Mouse (Mus musculus) mouse embryonic stem cell (cell line): ENCODE data around the gene Amotl2.
"Not testable (repeated sequence)": the region's sequence is repeated elsewhere in the genome, so short reads cannot be mapped to it uniquely, and the experiment has no call there.

ENCODE experiments used
- in situ Hi-C, 2 experiments: fragments of 300-500 bp; cut with MboI; formaldehyde crosslinking; loops; 1 replicate in 1 of 2; 3 replicates in 1 of 2; pipeline ENCODE4 v1.14.3; 2019 to 2020; ENCODE audit warnings: low sequenced_read_pairs in 2 of 2, low pct_unique_long_range_greater_than_20kb in 1 of 2, mixed read lengths in 1 of 2; ENCODE audit not compliant: unreplicated experiment in 1 of 2

The Amotl2 gene

DNA sequence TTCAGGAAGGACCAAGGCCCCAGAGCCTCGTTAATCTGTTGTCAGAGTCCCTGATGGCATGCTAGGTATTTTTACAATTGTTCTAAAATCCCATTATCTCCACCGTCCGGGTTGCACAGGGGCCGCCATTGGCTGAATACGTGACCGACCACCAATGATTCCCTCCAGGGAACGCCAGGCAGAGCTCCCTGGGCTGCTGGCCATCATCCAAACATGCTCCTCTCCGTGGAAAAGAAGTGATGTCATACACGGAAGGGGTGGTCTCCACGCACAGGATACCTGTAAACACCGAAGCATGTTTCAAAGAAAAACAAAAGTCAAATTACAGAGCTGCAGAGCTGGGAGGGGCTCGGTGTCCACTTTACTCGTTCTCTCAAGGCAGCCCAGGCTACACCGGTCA, 39.9 kb downstream of the Amotl2 start:
- in situ Hi-C loops = no loop called here

DNA sequence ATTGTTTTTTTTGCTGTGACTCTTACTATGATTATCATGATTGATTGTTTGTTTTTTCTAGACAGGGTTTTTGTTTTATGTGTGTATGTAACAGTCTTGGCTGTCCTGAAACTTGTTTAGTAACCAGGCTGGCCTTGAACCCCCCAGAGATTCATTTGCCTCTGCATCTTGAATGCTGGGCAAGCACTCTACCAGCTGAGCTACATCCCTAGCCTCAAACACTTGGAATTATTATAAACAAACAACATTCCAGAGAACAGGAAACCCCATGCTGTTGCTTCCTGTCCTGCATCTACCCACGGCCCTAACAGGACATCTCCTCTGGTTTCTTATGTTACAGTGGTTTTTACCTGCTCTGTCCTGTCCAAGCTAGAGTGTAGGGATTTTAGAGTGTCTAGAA, 42.4 kb downstream of the Amotl2 start:
- in situ Hi-C loops = no loop called here

DNA sequence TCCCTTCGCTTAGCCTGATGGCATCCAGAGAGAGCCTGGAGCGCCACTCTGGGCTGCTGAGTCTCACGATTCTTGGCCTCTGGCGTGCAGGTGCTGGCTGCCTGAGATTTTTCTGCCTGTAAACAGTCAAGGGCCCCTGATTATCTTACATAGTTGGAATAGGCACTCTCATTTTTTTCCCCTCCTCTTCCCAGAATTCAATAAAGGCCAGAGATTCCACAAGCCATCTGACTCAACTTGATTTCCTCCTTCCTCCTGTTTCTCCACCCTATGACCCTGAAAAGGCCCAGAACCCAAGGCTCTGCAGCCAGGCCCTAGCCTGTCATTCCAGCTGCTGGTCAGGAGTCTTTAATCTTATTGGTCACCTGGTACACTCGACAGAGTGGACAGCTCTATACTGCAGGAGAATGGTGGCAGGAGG, 43.1 kb downstream of the Amotl2 start:
- in situ Hi-C loops = no loop called here

DNA sequence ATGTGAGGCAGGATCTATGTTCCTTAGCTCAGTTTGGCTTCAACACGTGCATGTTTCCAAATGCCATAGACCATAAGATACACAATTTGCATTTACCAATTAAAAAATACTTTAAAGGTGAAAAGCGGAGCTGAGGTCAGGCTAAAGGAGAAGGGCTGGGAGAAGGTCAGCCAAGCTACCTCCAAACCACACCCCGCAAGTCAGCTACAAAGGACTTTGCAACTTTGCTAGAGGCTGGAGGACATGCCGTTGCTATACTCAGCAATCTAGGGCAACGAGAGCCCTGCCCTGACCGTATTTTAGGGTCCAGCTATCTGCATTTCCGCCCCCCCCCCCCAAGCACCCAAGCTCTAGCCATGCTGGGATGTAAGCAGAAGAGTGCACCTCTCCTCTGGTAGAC, 45.1 kb downstream of the Amotl2 start:
- in situ Hi-C loops = no loop called here

DNA sequence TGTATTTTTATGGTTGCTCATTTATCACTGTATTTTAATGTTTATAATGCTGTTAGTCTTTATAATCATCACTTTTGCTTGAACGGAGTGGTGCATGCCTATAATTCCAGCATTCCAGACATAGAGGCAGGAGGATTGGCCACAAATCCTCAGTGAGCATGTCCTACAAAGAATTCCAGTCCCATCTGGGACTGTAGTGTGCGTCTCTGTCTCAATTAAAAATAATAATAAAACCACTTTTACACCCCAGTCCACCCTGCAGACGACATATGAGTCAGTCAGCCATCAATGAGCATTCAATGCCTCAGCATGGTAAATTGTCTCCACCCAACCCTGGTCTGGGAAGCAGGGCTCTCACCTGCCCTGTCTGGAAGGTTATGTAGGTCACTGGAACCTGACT, 46.4 kb downstream of the Amotl2 start:
- in situ Hi-C loops = no loop called here

DNA sequence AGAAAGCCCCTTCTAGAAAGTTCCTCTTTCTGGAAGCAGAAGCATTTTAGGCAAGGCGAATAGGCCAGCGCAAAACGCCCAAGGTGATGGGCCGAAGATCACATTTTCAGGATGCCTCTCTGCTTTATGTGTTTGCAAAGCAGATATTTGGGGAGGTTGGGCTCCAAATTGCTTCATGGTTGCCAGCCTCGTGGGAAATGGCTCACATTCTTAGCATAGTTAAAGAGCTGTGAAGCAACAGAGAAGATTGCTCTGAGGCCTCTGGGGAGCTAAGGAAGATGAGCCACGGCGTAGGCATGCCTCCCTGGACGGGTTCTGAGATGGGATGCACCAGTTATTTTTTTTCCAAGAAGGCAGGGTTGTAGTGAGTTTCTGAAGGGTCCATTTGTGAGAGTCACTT, 47.0 kb downstream of the Amotl2 start:
- in situ Hi-C loops = no loop called here

DNA sequence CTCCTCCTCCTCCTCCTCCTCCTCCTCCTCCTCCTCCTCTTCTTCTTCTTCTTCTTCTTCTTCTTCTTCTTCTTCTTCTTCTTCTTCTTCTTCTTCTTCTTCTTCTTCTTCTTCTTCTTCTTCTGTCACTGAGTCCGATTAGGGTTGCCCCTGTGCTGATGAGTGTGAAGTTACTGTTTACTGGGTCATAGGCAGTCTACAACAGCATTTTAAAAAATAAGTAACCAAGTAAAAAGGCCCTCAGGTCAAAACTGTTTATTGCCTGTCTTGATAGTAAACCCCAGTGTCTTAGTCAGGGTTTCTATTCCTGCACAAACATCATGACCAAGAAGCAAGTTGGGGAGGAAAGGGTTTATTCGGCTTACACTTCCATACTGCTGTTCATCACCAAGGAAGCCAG, 48.1 kb downstream of the Amotl2 start:
- in situ Hi-C loops = not testable (repeated sequence)

DNA sequence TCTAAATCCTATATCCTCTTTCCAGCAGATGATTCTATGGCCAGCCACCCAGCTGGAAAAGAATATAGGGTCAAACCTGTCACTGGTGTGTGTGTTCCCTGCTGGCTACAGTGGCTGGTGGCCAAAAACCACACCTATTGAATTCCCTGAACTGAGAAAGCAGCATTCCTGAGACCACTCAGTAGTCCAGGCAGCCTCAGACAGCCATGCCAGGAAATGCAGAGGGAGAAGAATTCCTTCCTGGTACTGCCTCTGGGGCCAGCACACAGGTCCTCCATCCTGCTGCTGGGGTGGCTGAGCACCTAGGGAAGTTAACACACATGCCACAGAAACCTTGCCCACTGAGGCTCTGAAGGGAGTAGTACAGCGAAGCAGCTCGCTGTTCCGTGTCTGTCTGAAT, 50.3 kb downstream of the Amotl2 start:
- in situ Hi-C loops = no loop called here

DNA sequence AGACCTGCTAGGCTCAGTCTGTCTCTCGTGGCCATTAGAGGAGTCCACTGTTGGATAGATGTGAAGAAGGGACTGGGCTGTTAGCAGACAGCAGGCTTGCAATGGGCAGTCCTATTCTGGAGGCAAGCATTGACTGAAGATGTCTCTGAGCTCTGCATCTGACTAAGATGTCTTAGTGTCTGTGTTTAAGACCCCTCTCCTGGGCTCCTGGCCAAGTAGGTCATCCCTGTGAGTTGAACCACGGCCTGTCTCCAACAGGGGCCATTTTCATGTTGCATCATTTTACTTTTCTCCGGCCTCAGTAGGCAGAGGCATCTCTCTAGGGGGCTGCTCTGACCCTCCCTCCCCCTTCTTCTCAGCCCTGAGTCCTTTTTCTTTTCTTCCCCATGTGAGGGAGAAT, 52.8 kb downstream of the Amotl2 start:
- in situ Hi-C loops = no loop called here

DNA sequence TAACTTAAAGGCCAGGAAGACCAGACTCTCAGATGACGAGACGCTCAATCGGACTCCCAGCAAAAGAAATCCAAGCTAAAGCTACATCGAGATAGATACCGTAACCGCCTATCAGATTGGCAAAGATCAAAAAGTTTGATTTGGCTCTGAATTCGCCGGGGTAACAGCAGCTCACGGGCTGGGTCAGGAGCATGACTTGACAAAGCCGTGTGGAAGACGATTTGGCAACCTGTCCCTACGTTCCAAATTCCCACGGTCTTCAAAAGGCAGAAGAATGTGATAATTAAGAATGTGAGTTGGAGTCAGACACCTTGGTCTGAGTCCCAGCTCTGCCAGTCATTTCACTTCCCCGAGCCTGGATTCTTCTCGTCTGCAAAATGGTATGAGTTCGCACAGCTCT, 53.7 kb downstream of the Amotl2 start:
- in situ Hi-C loops = loop anchor here in 1 of 2 experiments (10.0 kb wide), 1 partner anchor 55 kb away; the partner anchor contains the start of gene Amotl2

DNA sequence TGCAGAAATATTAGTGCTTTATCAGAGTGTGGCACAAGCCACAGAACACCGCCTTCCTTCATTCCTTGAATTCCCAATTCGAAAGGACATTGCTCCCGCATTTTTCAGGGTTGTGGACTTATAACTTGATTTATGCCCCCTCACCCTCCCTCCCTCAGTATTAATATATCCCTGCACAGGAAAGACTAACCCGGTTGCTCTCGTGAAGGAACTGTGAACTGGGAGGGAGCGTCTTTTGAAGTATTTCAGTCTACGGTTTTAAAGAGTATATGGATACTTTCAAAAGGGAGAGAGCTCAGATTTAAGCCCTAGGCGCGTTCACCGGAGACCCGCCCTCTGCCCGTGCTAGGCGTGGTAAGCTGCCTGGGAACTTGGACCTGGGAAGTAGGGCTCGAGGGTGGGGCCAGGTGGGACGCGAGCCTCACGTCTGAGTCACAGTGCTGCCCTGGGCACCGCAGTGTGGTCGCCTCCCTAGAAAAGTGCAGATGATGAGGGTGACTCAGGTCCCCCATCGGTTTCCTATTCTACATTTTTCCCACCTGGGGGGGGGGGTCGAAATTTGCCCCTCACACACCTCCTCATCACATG, 54.9 kb downstream of the Amotl2 start:
- in situ Hi-C loops = loop anchor here in 1 of 2 experiments (10.0 kb wide), 1 partner anchor 57 kb away; the partner anchor contains the start of gene Amotl2

DNA sequence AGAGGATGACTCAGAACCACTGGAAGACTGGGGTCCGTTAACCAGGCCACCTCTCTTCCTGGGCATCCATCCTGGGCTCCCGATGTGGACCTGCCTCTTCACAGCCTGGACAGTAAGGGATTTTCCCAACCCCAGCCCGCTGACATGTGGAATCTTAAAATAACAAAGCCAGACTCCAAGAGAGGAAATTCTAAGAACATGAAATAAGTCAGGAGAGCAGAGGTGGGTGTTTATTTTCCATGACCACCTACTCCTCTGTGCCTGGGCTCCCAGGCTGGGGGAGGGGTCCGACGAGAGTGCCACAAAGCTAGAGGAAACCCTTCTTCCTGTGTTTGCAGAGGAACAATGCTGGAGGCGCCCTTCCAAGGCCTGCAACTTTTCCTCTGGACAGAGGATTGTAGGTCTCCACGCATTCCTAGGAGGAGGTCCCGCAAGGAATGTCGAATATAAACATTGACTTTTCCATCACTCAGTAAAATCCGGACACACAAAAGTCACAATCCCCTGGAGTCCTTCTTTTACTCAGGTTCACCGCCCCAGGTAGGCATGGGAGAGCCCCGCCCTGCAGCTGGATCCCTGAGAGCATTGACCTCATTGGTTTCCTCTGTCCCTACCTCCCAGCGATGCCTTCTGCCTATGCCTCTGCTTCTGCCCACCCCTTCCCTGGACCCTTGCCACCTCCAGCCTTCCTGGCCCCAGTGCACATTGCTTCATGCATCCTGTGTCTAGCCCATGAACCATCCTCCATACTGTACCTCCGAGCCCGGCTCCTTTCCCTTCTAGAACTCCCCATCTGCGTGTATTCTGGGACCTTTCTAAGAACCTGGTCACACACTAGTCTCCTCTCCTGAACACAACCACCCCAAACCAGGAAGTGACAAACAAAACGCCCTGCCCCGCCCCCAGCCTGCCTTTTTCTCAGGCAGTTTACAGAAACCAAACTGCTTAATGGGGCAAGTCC, 61.4 kb downstream of the Amotl2 start:
- in situ Hi-C loops = loop anchor here (5.0 to 10.0 kb wide), 3 partner anchors 41 to 141 kb away; partner anchors contain the start of gene Amotl2 (in 1 of the 2)

DNA sequence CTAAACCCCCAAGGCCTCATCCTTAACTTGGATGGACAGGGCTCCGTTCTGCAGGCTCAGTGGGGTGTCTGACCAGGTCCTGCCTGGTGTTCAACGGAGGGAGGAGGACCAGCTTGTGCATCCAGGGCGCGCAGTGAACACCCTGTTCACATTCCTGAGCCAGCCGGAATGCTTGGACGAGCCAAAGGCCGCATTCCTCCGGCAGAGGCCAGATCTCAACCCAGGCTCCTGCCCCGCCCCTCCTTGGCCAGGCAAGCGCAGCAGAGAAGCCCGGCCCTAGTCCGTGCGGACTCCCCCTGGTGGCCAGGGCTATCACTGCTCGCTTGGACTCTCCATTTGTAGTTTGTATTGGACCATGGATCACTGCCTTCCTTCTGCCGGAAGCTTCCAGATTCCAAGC, 63.0 kb downstream of the Amotl2 start:
- in situ Hi-C loops = loop anchor here (5.0 to 10.0 kb wide), 3 partner anchors 42 to 142 kb away; partner anchors contain the start of gene Amotl2 (in 1 of the 2)
